Mouse (Mus musculus) layer of hippocampus, adult 8-10 months (tissue): ENCODE results near the gene Lgals4. TPM values are rescaled to one million over a fixed set of nuclear protein-coding genes. Genes with fewer than 3 reads are reported as not detected.

ENCODE experiments used
- DNase-seq, 2 experiments: peaks; one replicate each; pipeline ENCODE4 v3.0.0; 2022; ENCODE audit warnings: low spot score in 2 of 2
- total RNA-seq, 4 experiments: library from RNA; stranded (reverse); gene quantifications; 2 replicates each; pipeline ENCODE4 v1.2.4; 2022

Gene Lgals4
- 1 to 10 TPM; 2.4 to 6.9 (median 4.9) TPM for total RNA-seq

DNA sequence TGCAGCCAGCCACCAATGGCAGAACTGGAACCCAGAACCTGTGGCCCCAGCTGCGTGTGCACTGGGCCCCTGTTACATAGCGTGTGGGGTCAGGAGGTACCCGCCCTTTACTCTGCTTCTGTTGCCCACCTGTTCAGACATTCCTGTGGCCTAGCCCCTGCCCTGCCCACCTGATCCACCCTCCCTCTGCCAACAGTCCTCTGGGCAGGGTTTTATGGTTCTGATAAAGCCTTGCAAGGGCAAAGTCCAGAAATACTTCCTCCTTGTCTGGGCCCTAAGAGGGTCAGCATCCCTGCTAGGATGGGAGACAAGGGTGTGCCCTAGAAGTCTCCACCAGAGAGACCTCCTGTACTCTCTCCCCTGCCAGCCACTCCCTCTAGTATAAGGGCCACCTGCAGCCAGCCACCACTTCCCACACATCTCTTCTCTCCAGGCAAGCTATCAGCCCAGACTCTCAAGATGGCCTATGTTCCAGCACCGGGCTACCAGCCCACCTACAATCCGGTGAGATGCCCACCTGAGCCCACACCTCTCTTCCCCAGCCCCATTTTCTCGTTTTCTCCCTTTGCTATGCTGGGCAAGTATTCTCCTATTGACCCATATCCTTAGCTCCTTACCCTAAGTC lies at the start of gene Lgals4:
Gene Lgals4, plus strand, starts transcription at position 132 of the 625 bp plus-strand sequence.
- DNase-seq, result no peak

DNA sequence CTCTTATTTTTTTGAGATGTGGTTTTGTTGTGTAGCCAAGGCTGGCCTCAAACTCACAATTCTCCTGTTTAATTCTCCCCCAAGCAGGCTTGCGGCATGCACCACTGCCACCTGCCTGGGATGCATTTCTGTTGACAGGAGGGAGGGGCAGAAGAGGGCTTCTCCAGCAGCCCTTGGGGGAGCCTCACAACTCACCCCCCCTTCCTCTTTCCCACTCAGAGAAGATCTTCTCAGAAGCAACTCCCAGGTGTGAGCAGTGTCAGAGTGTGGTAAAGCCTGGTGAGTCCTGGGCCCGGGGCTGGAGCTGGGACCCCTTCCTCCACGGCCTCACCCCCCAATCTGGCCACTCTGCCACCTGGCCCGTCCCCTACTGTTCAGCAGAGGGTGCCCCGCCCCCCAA lies 48.5 kb upstream of the Lgals4 start:
- no peak for DNase-seq

GRCm38 (mm10) chr7:28787884-28788283 lies 45.8 kb upstream of the Lgals4 start:
- DNase-seq, result no peak

DNA sequence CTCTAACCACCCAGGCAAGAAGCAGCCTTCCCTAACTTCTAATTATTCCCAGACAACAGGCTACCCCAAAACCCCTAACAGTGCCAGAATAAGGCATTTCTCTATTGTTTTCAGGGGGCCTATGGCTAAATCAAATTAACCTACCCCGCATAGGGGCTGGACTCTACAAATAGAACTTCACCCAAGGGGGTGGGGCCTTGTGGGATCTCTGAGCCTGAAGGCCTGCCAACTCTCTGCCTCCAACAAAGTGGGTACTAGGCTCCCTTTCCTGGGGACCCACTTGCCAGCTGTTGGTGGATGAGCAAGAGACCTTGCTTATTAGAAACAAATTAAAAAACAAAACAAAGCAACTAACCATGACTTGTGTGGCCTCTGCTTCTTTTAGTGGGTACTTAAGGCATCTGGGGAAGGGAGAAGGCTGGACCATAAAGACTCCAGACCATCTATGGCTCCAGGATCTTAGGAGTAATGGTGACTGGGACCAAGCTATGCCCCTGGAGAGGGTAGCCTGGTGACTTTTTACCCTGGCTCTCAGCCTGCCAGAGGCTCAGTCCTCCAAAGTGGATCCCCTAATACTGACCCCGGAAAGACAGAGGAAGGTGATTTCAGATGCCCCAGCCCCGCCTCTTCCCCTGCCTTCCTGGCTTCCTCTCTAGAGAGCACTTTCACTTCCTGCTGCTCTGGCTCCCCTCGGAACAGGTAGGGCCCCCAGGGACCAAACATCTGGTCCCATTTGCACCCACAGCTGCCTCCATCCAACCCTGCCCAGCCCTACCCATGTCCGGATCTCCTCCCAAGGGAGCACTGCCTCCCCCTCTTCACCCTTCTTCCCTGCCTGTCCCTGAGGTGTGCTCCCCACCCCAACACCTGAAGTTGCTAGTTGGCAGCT lies 45.1 kb upstream of the Lgals4 start, which contains the start of gene Rinl:
Gene Rinl, plus strand, starts transcription at position 663 of the 889 bp plus-strand sequence.
- DNase-seq, result no peak

DNA sequence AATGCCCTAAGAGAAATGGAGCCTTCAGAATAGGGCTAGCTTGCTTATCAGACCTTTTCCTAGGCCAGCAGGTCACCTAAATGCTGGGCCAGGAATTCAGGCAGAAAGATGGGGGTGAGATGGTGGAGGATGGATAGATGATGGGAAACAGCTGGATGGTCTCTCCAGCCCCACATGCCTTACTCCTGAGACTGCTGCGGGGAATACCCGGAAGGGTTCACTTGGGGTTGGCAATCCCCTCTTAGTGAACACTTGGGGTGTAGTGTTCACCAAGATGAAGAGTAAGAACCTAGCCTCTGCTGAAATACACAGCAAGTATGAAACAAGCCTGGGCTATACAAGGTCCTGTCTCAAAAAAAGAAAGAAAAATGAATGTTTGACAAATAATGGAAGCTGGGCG lies 44.4 kb upstream of the Lgals4 start:
- DNase-seq, result no peak

GRCm38 (mm10) chr7:28790066-28790806 lies 43.4 kb upstream of the Lgals4 start:
- DNase-seq, result no peak

GRCm38 (mm10) chr7:28791706-28792105 lies 41.9 kb upstream of the Lgals4 start:
- no peak for DNase-seq

GRCm38 (mm10) chr7:28792391-28793185 lies 41.1 kb upstream of the Lgals4 start:
- no peak for DNase-seq

DNA sequence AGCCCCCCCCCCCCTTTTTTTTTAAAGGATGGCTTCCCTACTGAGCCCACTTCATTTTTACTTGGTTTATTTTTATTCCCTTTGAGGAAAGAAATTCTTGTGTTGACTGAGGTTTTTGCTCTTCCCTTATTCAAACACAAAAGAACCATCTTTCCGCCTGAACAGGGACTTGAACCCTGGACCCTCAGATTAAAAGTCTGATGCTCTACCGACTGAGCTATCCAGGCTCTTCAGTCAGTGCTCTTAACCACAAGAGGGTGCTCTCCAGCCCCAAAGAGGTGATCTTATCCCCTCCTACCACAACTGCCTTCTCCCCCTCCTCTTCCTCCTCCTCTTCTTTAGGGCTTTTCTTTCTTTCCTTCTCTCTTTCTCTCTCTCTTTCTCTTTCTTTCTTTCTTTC lies 39.8 kb upstream of the Lgals4 start:
- DNase-seq, result no peak

DNA sequence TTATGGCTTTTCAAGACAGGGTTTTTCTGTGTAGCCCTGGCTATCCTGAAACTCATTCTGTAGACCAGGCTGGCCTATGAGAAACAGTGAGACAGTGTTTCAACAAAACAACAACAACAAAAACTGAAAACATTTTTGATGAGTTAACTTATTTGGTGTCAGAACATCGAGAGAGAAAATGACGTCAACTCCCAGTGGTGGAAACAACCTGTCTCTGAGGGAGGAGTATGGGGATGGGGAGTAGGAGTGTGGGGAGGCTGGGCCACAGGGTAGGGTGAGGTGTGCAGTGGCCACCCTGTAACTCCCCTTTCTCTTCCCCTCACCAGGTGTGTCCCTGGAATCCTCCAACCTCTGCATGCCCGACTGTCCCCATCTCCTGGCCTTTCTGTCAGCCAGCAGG lies 39.2 kb upstream of the Lgals4 start:
- no peak for DNase-seq

GRCm38 (mm10) chr7:28795832-28796231 lies 37.8 kb upstream of the Lgals4 start:
- no peak for DNase-seq

- peak in 1 of 2 experiments; percentile 76 for DNase-seq
Measured at GRCm38 (mm10) chr7:28796562-28796975, 37.1 kb upstream of the Lgals4 start.

DNA sequence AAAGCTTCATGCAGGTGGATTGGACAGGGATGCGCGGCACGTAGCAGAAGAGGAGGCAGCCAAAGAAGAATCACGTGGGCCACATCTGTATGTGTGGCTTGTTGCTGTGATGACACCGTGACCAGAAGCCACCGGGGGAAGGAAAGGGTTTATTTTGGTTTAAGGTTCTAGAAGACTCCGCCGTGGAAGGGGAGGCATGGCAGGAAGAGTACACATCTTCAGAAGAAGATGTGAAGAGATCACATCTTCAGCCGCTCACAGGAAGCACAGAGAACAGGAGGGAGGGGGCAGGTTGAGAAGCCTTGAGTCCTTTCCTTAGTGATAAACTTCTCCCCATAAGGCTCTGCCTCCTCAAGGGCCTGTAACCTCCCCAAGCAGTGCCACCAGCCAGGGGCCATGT lies 33.7 kb upstream of the Lgals4 start:
- DNase-seq, result no peak

- no peak for DNase-seq
Measured at GRCm38 (mm10) chr7:28801451-28801850, 32.2 kb upstream of the Lgals4 start.

GRCm38 (mm10) chr7:28801901-28802670 lies 31.6 kb upstream of the Lgals4 start:
- DNase-seq, result no peak

- no peak for DNase-seq
Measured at GRCm38 (mm10) chr7:28802846-28803588, 30.6 kb upstream of the Lgals4 start.

DNA sequence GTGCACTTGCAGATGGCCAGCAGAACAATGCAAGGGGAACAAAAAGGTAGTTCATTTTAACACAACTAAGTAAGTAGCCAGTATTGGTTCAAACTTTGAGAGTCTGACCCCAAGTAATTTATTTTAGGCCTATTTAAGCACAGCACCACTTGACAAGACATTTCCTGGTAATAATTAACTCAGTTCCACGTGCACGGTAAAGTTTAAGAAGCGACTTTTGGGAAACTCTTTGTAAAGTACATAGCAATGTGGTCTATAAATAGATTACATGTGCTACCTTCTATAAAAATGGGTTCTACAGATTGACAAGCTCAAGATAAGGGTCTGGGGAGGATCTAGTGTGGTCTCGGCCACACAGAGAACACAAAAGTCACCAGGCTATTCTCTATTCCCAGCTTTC lies 29.9 kb upstream of the Lgals4 start:
- DNase-seq, result no peak

DNA sequence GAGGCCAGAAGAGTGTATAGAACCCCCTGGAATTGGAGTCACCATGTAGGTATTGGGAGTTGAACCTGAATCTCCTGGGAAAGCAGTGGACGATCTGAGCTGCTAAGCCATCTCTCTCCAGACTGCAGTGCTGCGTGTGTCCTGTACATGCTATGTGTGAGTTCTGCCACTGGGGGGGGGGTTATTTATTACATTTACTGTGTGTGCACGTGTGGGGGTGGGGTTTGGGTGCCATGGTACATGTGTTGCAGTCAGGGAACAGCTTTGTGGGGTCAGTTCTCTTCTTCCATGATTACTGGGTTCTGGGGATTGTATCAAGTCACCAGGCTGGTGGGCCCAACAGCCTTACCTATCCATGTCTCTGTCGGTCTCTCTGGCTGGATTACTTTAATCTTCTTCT lies 26.8 kb upstream of the Lgals4 start:
- DNase-seq, result no peak

DNA sequence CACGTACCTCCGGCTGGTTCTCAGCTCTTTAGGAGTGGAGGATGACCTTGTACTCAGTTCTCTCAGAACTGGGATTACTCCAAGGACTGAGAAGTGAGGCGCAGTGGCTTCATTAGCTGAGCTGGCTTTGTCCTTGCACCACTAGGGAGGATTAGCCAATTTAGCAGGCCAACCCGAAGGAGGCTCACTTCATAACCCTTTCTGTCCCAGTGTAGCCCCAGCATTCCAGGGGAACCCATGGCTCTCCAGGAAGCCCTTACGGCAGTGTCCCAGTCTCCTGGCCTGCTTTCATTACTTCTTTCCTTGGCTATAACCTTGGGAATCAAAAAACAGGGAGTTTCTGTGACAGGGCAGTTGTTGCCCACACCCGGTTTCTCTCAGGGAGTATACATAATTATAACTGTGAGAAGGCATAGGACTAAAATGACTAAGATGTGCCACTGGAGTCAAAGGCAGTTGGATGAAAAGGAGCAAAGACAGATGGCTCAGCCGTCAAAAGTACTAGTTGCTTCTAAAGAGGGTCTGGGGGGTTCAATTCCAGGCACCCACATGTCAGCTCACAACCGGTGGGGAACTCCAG lies 25.9 kb upstream of the Lgals4 start:
- DNase-seq, result no peak
